Mouse (Mus musculus): ENCODE data around the gene Maip1.

The Maip1 gene

GRCm38 (mm10) chr1:57428368-57429308 is 22.5 kb downstream of the Maip1 start:
- peak; percentile 77 to 88 for DNase-seq (ENCODE audit: low spot score in 2 of 2)

- peak in 1 of 2 experiments; percentile 14 for DNase-seq (ENCODE audit: low spot score in 2 of 2)
These were observed 23.8 kb downstream of the Maip1 start for GRCm38 (mm10) chr1:57429786-57430483.

- no peak for DNase-seq (ENCODE audit: low spot score in 2 of 2)
These were observed 27.0 kb downstream of the Maip1 start for GRCm38 (mm10) chr1:57433141-57433540.

GRCm38 (mm10) chr1:57436408-57436807 is 30.3 kb downstream of the Maip1 start:
- DNase-seq (ENCODE audit: low spot score in 2 of 2): no peak

- DNase-seq (ENCODE audit: low spot score in 2 of 2): peak in 1 of 2 experiments; percentile 13
These were observed 30.8 kb downstream of the Maip1 start for GRCm38 (mm10) chr1:57436954-57437353.

- DNase-seq (ENCODE audit: low spot score in 2 of 2): no peak
These were observed 32.9 kb downstream of the Maip1 start for GRCm38 (mm10) chr1:57439026-57439425.

GRCm38 (mm10) chr1:57440771-57441170 is 34.6 kb downstream of the Maip1 start:
- DNase-seq (ENCODE audit: low spot score in 2 of 2): no peak

- no peak for DNase-seq (ENCODE audit: low spot score in 2 of 2)
These were observed 39.6 kb downstream of the Maip1 start for GRCm38 (mm10) chr1:57445679-57446078.

- DNase-seq (ENCODE audit: low spot score in 2 of 2): no peak
These were observed 44.1 kb downstream of the Maip1 start for GRCm38 (mm10) chr1:57450241-57450640.

GRCm38 (mm10) chr1:57460305-57460940 is 54.3 kb downstream of the Maip1 start:
- no peak for DNase-seq (ENCODE audit: low spot score in 2 of 2)
